Mouse (Mus musculus): ENCODE data around the gene Vinac1.

The Vinac1 gene

GRCm38 (mm10) chr2:129047811-129048210 is at the start of gene Vinac1:
Gene Vinac1, minus strand, starts transcription at chr2:129048172.
- no peak for DNase-seq

- no peak for DNase-seq
Observed at GRCm38 (mm10) chr2:129093926-129094724, 46.2 kb upstream of the Vinac1 start.

GRCm38 (mm10) chr2:129092810-129093209 is 44.8 kb upstream of the Vinac1 start:
- DNase-seq = no peak

- no peak for DNase-seq
Observed at GRCm38 (mm10) chr2:129090370-129090769, 42.4 kb upstream of the Vinac1 start.

GRCm38 (mm10) chr2:129087520-129087919 is 39.5 kb upstream of the Vinac1 start:
- DNase-seq = no peak

- no peak for DNase-seq
Observed at GRCm38 (mm10) chr2:129084959-129085358, 37.0 kb upstream of the Vinac1 start.

- DNase-seq = no peak
Observed at GRCm38 (mm10) chr2:129083514-129083913, 35.5 kb upstream of the Vinac1 start.

GRCm38 (mm10) chr2:129081097-129081496 is 33.1 kb upstream of the Vinac1 start:
- no peak for DNase-seq

- DNase-seq = no peak
Observed at GRCm38 (mm10) chr2:129079194-129079593, 31.2 kb upstream of the Vinac1 start.

GRCm38 (mm10) chr2:129078313-129078712 is 30.3 kb upstream of the Vinac1 start:
- no peak for DNase-seq

GRCm38 (mm10) chr2:129070296-129070695 is 22.3 kb upstream of the Vinac1 start:
- DNase-seq = no peak

- peak; percentile 68 for DNase-seq
Observed at GRCm38 (mm10) chr2:129066326-129066725, 18.4 kb upstream of the Vinac1 start.

- DNase-seq = peak; percentile 82
Observed at GRCm38 (mm10) chr2:129065437-129066282, 17.7 kb upstream of the Vinac1 start, which contains the start of gene Ttl. Gene Ttl, plus strand, starts transcription at chr2:129065942.

- no peak for DNase-seq
Observed at GRCm38 (mm10) chr2:129061456-129062059, 13.6 kb upstream of the Vinac1 start.

- DNase-seq = no peak
Observed at GRCm38 (mm10) chr2:129057920-129058361, 10.0 kb upstream of the Vinac1 start.

- no peak for DNase-seq
Observed at GRCm38 (mm10) chr2:129057256-129057655, 9.3 kb upstream of the Vinac1 start.

- no peak for DNase-seq
Observed at GRCm38 (mm10) chr2:129056597-129056996, 8.6 kb upstream of the Vinac1 start.

- no peak for DNase-seq
Observed at GRCm38 (mm10) chr2:129055741-129056140, 7.8 kb upstream of the Vinac1 start.

- no peak for DNase-seq
Observed at GRCm38 (mm10) chr2:129052451-129052983, 4.5 kb upstream of the Vinac1 start.

- no peak for DNase-seq
Observed at GRCm38 (mm10) chr2:129046846-129047196, 1.2 kb downstream of the Vinac1 start.

- no peak for DNase-seq
Observed at GRCm38 (mm10) chr2:129046172-129046845, 1.7 kb downstream of the Vinac1 start.

- no peak for DNase-seq
Observed at GRCm38 (mm10) chr2:129040567-129040966, 7.4 kb downstream of the Vinac1 start.
